Mouse (Mus musculus): ENCODE measurements around the gene Fam189a2.

DNA sequence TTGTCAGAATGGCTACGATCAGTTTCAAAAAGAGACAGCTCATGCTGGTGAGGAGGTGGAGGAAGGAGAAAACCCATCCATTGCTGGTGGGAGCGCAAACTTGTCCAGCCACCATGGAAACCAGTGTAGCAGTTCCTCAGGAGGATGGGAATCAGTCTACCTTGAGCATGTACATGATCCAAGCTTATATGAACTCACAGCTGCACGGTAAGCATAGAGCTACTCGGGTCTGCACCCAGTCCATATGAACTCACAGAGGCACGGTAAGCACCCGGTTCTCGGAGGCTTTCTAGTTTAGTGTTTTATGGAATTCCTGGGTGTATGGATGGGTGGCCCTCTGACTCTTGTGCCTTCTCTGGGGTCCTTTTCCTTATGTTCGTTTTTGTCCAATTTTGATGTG lies 18.3 kb downstream of the Fam189a2 start:
- TF ChIP-seq GATA1 (IDR thresholded peaks at IDR 0.05; ENCODE audit: low read length) (no peak), TAL1 (IDR thresholded peaks at IDR 0.05; ENCODE audit: low read length) (no peak)
